Comparison of ENCODE assay signal across 14 mouse cellular contexts in the genomic region with DNA sequence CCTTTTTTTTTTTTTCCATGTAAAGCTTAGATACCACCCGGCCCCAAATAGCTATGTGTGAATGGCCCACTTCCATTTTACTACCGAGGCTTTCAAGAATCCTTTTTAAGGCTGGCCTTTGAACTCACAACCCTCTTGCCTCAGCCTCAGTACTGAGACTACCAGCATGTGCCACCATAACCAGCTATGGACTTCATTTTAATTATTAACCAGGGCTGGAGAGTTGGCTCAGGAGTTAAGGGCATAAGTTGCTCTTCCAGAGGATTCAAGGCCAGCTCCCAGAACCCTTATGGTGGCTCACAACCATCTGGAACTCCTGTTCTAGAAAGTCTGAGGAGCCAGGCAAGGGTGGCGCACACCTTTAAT. TPM values are rescaled to one million over a fixed set of nuclear protein-coding genes. Genes with fewer than 3 reads are reported as not detected.
A peak's percentile ranks its signal among the peaks of the same experiment; 100 is the strongest.
DNase-seq lines count a peak whose midpoint lies in the region; ATAC-seq and TF ChIP-seq lines count a peak whose summit lies in the region.
"Had no signal": no experiment of that assay in that cellular context is flagged by ENCODE, and none has a peak within 500 bp of the region (broad histone marks: within the 10 kb centered on the region; RNA-seq: fewer than 3 reads in every experiment).

No protein-coding gene starts in this region.

- peaks cover 2 to 6% of the 10 kb centered on the region in 2 experiments; a peak in 3 of 4 replicates for H3K36me3 ChIP-seq in MEL (ENCODE audit: control insufficient read depth in 1 of 2, insufficient read depth in 2 of 2, low read length in 2 of 2)
- peaks cover 21% of the 10 kb centered on the region for H3K36me3 ChIP-seq in intestine, embryonic 16.5 days (ENCODE audit: control insufficient read depth, insufficient read depth, low read length)
- H3K36me3 ChIP-seq in liver, embryonic 15.5 days (replicated peaks): peaks cover 71% of the 10 kb centered on the region
- H3K36me3 ChIP-seq in midbrain, embryonic 10.5 days: peaks cover 34% of the 10 kb centered on the region

- no peaks in the 10 kb centered on the region for H3K9me3 ChIP-seq in MEL (replicated peaks; ENCODE audit: insufficient read depth, low read length)
- no peaks in the 10 kb centered on the region for H3K9me3 ChIP-seq in intestine, embryonic 16.5 days (ENCODE audit: control insufficient read depth, low read length)
- H3K9me3 ChIP-seq in liver, embryonic 15.5 days (replicated peaks): no peaks in the 10 kb centered on the region
- H3K9me3 ChIP-seq in midbrain, embryonic 10.5 days (replicated peaks): no peaks in the 10 kb centered on the region
- H3K9me3 ChIP-seq: neural tube, embryonic 15.5 days had no signal

- peaks cover 0 to 14% of the 10 kb centered on the region in 2 experiments; a peak in 2 of 4 replicates for H3K4me1 ChIP-seq in MEL (ENCODE audit: control insufficient read depth in 1 of 2, insufficient read depth in 2 of 2, low read length in 2 of 2)
- H3K4me1 ChIP-seq in intestine, embryonic 16.5 days (ENCODE audit: control insufficient read depth, insufficient read depth, low read length): peaks cover 3% of the 10 kb centered on the region; the same call in 1 of the 2 replicates
- peaks cover 21% of the 10 kb centered on the region for H3K4me1 ChIP-seq in liver, embryonic 15.5 days (replicated peaks)
- no peaks in the 10 kb centered on the region for H3K4me1 ChIP-seq in midbrain, embryonic 10.5 days
- H3K4me1 ChIP-seq: neural tube, embryonic 15.5 days had no signal

- no peak overlapping the region for H3K4me2 ChIP-seq in intestine, embryonic 16.5 days (ENCODE audit: low read depth, low read length)
- H3K4me2 ChIP-seq in liver, embryonic 15.5 days: no peak overlapping the region
- H3K4me2 ChIP-seq: hindbrain, embryonic 14.5 days; neural tube, embryonic 15.5 days had no signal

- peak; percentile 69 for DNase-seq in kidney, adult 11 months
- no peak for DNase-seq in kidney, postnatal 4 days
- DNase-seq in MEL (ENCODE audit: low read depth, low spot score): no peak
- DNase-seq in layer of hippocampus, postnatal 10 days (ENCODE audit: low spot score in 2 of 2): no peak
- DNase-seq in frontal cortex, postnatal 36 days (ENCODE audit: low spot score in 2 of 2): no peak
- no peak for DNase-seq in midbrain, embryonic 10.5 days (ENCODE audit: low spot score)
- DNase-seq: cerebellum, adult 18-20 months; thymus, postnatal 4 days had no signal

- 0 out of 2 replicates have a peak overlapping the region, but pooled peaks have one; percentile 18 for H3K27ac ChIP-seq in MEL (ENCODE audit: control insufficient read depth, low read depth, low read length)
- peak overlapping the region; percentile 60 for H3K27ac ChIP-seq in intestine, embryonic 16.5 days (ENCODE audit: low read length)
- H3K27ac ChIP-seq in liver, embryonic 15.5 days (replicated peaks): peak overlapping the region; percentile 73
- no peak overlapping the region for H3K27ac ChIP-seq in midbrain, embryonic 10.5 days (replicated peaks)
- H3K27ac ChIP-seq: hindbrain, embryonic 14.5 days; left cerebral cortex, adult 2 months; neural tube, embryonic 15.5 days had no signal

- ATAC-seq in intestine, embryonic 16.5 days: peak; percentile 79
- no peak for ATAC-seq in liver, embryonic 15.5 days (ENCODE audit: insufficient read depth)

- TF ChIP-seq EP300 in MEL (IDR thresholded peaks at IDR 0.05; ENCODE audit: low read depth in 1 of 2, low read length in 2 of 2): no peak

- 52% methylated on average over 3 of the region's 3 CpGs for WGBS in intestine, embryonic 16.5 days
- WGBS in liver, embryonic 15.5 days (ENCODE audit: insufficient replicate concordance): 49% methylated on average over 3 of the region's 3 CpGs
- WGBS in midbrain, embryonic 10.5 days: 86% methylated on average over 3 of the region's 3 CpGs

- H3K9ac ChIP-seq in MEL (ENCODE audit: control insufficient read depth, low read depth, low read length, poor library complexity, severe bottlenecking): no peak overlapping the region
- no peak overlapping the region for H3K9ac ChIP-seq in intestine, embryonic 16.5 days (ENCODE audit: low read depth, low read length)
- H3K9ac ChIP-seq in liver, embryonic 15.5 days: no peak overlapping the region
- H3K9ac ChIP-seq: hindbrain, embryonic 14.5 days; neural tube, embryonic 15.5 days had no signal

- no peak for TF ChIP-seq CTCF in MEL (IDR thresholded peaks at IDR 0.05 in 2 of 3, conservative IDR thresholded peaks at IDR 0.05 in 1 of 3; ENCODE audit: control insufficient read depth in 1 of 3, insufficient read depth in 1 of 3, low read depth in 2 of 3, low read length in 3 of 3, poor library complexity in 1 of 3, severe bottlenecking in 1 of 3)

- no peak overlapping the region for H3K4me3 ChIP-seq in MEL (ENCODE audit: control insufficient read depth in 1 of 2, insufficient read depth in 1 of 2, low read depth in 2 of 2, low read length in 2 of 2)
- H3K4me3 ChIP-seq in intestine, embryonic 16.5 days (ENCODE audit: low read length): no peak overlapping the region
- H3K4me3 ChIP-seq in liver, embryonic 15.5 days (replicated peaks): no peak overlapping the region
- no peak overlapping the region for H3K4me3 ChIP-seq in midbrain, embryonic 10.5 days
- H3K4me3 ChIP-seq: left cerebral cortex, adult 2 months; neural tube, embryonic 15.5 days had no signal

- TF ChIP-seq POLR2A in MEL (IDR thresholded peaks at IDR 0.05; ENCODE audit: control insufficient read depth in 1 of 2, insufficient read depth in 1 of 2, low read depth in 1 of 2, low read length in 2 of 2, poor library complexity in 1 of 2): no peak

- TF ChIP-seq RAD21 in MEL (IDR thresholded peaks at IDR 0.05; ENCODE audit: low read depth, low read length): no peak

- no peaks in the 10 kb centered on the region for H3K79me2 ChIP-seq in MEL (ENCODE audit: control insufficient read depth, insufficient read depth, low read length, poor library complexity)

- no peaks in the 10 kb centered on the region for H3K27me3 ChIP-seq in MEL (ENCODE audit: control insufficient read depth in 1 of 2, insufficient read depth in 2 of 2, low read length in 2 of 2)
- H3K27me3 ChIP-seq in intestine, embryonic 16.5 days (replicated peaks; ENCODE audit: control insufficient read depth, insufficient read depth, low read length): no peaks in the 10 kb centered on the region
- no peaks in the 10 kb centered on the region for H3K27me3 ChIP-seq in liver, embryonic 15.5 days
- no peaks in the 10 kb centered on the region for H3K27me3 ChIP-seq in midbrain, embryonic 10.5 days (ENCODE audit: low read depth, poor library complexity, severe bottlenecking)
- H3K27me3 ChIP-seq: neural tube, embryonic 15.5 days had no signal

TF ChIP-seq in MEL, 35 proteins besides CTCF, POLR2A, EP300 and RAD21:
- TF ChIP-seq SMC3 (IDR thresholded peaks at IDR 0.05; ENCODE audit: low read depth, low read length) (no peak), USF2 (IDR thresholded peaks at IDR 0.05; ENCODE audit: borderline replicate concordance in 1 of 2, insufficient read depth in 1 of 2, low read depth in 1 of 2, low read length in 2 of 2) (no peak), MAX (IDR thresholded peaks at IDR 0.05; ENCODE audit: low read length) (no peak), HCFC1 (IDR thresholded peaks at IDR 0.05; ENCODE audit: low read depth, low read length) (no peak), KAT2A (conservative IDR thresholded peaks at IDR 0.05; ENCODE audit: low read depth, low read length) (no peak), MEF2A (IDR thresholded peaks at IDR 0.05; ENCODE audit: extremely low read depth, insufficient replicate concordance, low read depth, low read length, poor library complexity, severe bottlenecking) (no peak), CHD1 (IDR thresholded peaks at IDR 0.05; ENCODE audit: low read depth, low read length) (no peak), RCOR1 (IDR thresholded peaks at IDR 0.05; ENCODE audit: low read depth, low read length) (no peak)
TF ChIP-seq in MEL: peak in this region for 0.

RNA-seq across cellular contexts. Expression of a gene that starts 12.2 kb away (rescaled TPM):
- total RNA-seq in MEL (2012; rRNA removed): 155 TPM in 2 replicates
- 100 to 1,000 TPM in 1 of 2 experiments, not detected in 1; 643 TPM for polyA plus RNA-seq in MEL (2012; ENCODE audit: insufficient read depth in 1 of 2, insufficient read length in 2 of 2, low read depth in 1 of 2, low replicate concordance in 2 of 2, missing spikeins in 1 of 2)
- polyA plus RNA-seq in intestine, embryonic 16.5 days (2015; fragmentation: Nextera tagmentation; extraction: Ambion mirVana): 136 and 144 TPM in 2 replicates
- 65.7 and 68.7 TPM in 2 replicates for polyA plus RNA-seq in liver, embryonic 15.5 days (2015; fragmentation: Nextera tagmentation; extraction: Ambion mirVana)
- total RNA-seq in layer of hippocampus, postnatal 10 days (2021): 100 to 1,000 TPM in 1 of 2 experiments, 10 to 100 TPM in 1; 98.1 to 109 TPM
- 271 and 281 TPM in 2 replicates for polyA plus RNA-seq in midbrain, embryonic 10.5 days (2016; fragmentation: Nextera tagmentation; extraction: Ambion mirVana)

RNA-seq across cellular contexts. Expression of a gene that starts 12.7 kb away (rescaled TPM):
- 17.7 and 18.7 TPM in 2 replicates for total RNA-seq in MEL (2012; rRNA removed)
- 10 to 100 TPM in 1 of 2 experiments, not detected in 1; 30.7 TPM for polyA plus RNA-seq in MEL (2012; ENCODE audit: insufficient read depth in 1 of 2, insufficient read length in 2 of 2, low read depth in 1 of 2, low replicate concordance in 2 of 2, missing spikeins in 1 of 2)
- polyA plus RNA-seq in intestine, embryonic 16.5 days (2015; fragmentation: Nextera tagmentation; extraction: Ambion mirVana): 55.5 and 63.0 TPM in 2 replicates
- polyA plus RNA-seq in liver, embryonic 15.5 days (2015; fragmentation: Nextera tagmentation; extraction: Ambion mirVana): 62.1 and 74.6 TPM in 2 replicates
- 10 to 100 TPM; 19.4 to 23.7 TPM for total RNA-seq in layer of hippocampus, postnatal 10 days (2021)
- 32.1 and 35.7 TPM in 2 replicates for polyA plus RNA-seq in midbrain, embryonic 10.5 days (2016; fragmentation: Nextera tagmentation; extraction: Ambion mirVana)

RNA-seq across cellular contexts. Expression of a gene that starts 55.0 kb away (rescaled TPM):
- total RNA-seq in MEL (2012; rRNA removed): not detected in 2 replicates
- not detected for polyA plus RNA-seq in MEL (2012; ENCODE audit: insufficient read depth in 1 of 2, insufficient read length in 2 of 2, low read depth in 1 of 2, low replicate concordance in 2 of 2, missing spikeins in 1 of 2)
- 1.9 and 2.7 TPM in 2 replicates for polyA plus RNA-seq in intestine, embryonic 16.5 days (2015; fragmentation: Nextera tagmentation; extraction: Ambion mirVana)
- 0.06 and 0.15 TPM in 2 replicates for polyA plus RNA-seq in liver, embryonic 15.5 days (2015; fragmentation: Nextera tagmentation; extraction: Ambion mirVana)
- 10 to 100 TPM; 24.0 to 24.7 TPM for total RNA-seq in layer of hippocampus, postnatal 10 days (2021)
- 1.6 and 3.8 TPM in 2 replicates for polyA plus RNA-seq in midbrain, embryonic 10.5 days (2016; fragmentation: Nextera tagmentation; extraction: Ambion mirVana)
- total RNA-seq: monocyte, adult 5-6 weeks had no signal

RNA-seq across cellular contexts. Expression of a gene that starts 56.3 kb away (rescaled TPM):
- 0.46 and 1.4 TPM in 2 replicates for total RNA-seq in MEL (2012; rRNA removed)
- 1 to 10 TPM in 1 of 2 experiments, not detected in 1; 3.2 TPM for polyA plus RNA-seq in MEL (2012; ENCODE audit: insufficient read depth in 1 of 2, insufficient read length in 2 of 2, low read depth in 1 of 2, low replicate concordance in 2 of 2, missing spikeins in 1 of 2)
- 115 and 144 TPM in 2 replicates for polyA plus RNA-seq in intestine, embryonic 16.5 days (2015; fragmentation: Nextera tagmentation; extraction: Ambion mirVana)
- polyA plus RNA-seq in liver, embryonic 15.5 days (2015; fragmentation: Nextera tagmentation; extraction: Ambion mirVana): 13.8 and 22.1 TPM in 2 replicates
- 1 to 10 TPM; 2.7 to 3.7 TPM for total RNA-seq in layer of hippocampus, postnatal 10 days (2021)
- polyA plus RNA-seq in midbrain, embryonic 10.5 days (2016; fragmentation: Nextera tagmentation; extraction: Ambion mirVana): 2.7 and 3.1 TPM in 2 replicates
- total RNA-seq: monocyte, adult 5-6 weeks had no signal
